Mouse (Mus musculus) 3T3-L1 (cell line): ENCODE results near the gene Fbxl13.

Source experiments
- DNase-seq: peaks from one replicate; pipeline ENCODE4 v3.0.0-alpha.2; 2015; ENCODE audit warnings: low read depth, low spot score

Gene Fbxl13

GRCm38 (mm10) chr5:21519166-21519565, 126.3 kb downstream of the Fbxl13 start:
- DNase-seq, result no peak

GRCm38 (mm10) chr5:21518207-21518606, 127.2 kb downstream of the Fbxl13 start:
- DNase-seq, result no peak

DNA sequence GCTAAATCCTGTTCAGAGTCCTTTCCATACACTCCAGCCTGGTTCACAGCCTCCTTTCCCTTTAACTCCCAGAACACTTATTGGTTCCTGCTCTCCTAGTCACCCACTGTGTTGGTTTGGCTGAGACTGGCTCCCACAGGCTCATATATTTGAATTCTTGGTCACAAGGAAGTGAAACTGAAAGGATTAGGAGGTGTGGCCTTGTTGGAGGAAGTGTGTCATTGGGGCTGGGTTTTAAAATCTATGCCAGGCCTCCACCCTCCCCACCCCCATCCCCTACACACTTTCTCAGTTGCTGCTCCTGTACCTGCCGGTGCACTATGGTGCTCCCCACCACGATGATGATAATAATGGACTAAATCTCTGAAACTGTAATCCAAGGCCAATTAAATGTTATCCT, 127.9 kb downstream of the Fbxl13 start:
- peak; percentile 53 for DNase-seq

DNA sequence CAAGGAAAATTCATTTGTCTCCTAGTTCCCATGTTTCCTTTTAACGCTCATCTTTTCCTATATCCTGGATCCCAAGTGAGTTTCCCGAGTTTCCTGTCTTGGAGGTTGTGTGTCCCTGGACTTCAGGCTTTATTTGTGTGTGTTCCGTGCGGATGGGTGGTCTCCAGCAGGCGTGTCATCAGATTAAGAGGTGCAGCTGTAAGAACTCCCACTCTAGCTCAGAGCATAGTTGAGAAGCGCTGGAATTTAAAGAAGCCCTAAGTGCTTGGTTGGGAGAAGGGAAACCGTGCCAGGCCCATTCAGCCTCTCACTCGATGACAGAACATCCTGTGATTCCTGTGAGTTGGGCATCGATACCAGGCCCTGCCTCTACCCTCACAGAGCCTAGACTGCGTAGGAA, 132.1 kb downstream of the Fbxl13 start:
- no peak for DNase-seq

GRCm38 (mm10) chr5:21509801-21510200, 135.6 kb downstream of the Fbxl13 start:
- DNase-seq, result no peak

- peak; percentile 79 for DNase-seq
Observed at GRCm38 (mm10) chr5:21506887-21507286, 138.5 kb downstream of the Fbxl13 start.

- DNase-seq, result no peak
Observed at GRCm38 (mm10) chr5:21505159-21505558, 140.3 kb downstream of the Fbxl13 start.

- DNase-seq, result peak; percentile 16
Observed at GRCm38 (mm10) chr5:21502936-21503610, 142.4 kb downstream of the Fbxl13 start.

GRCm38 (mm10) chr5:21500941-21501340, 144.5 kb downstream of the Fbxl13 start:
- no peak for DNase-seq

GRCm38 (mm10) chr5:21500133-21500532, 145.3 kb downstream of the Fbxl13 start:
- no peak for DNase-seq

GRCm38 (mm10) chr5:21498925-21499324, 146.5 kb downstream of the Fbxl13 start:
- DNase-seq, result no peak

- DNase-seq, result peak; percentile 71
Observed at GRCm38 (mm10) chr5:21498490-21498889, 146.9 kb downstream of the Fbxl13 start.

- DNase-seq, result no peak
Observed at GRCm38 (mm10) chr5:21496881-21497280, 148.6 kb downstream of the Fbxl13 start.

DNA sequence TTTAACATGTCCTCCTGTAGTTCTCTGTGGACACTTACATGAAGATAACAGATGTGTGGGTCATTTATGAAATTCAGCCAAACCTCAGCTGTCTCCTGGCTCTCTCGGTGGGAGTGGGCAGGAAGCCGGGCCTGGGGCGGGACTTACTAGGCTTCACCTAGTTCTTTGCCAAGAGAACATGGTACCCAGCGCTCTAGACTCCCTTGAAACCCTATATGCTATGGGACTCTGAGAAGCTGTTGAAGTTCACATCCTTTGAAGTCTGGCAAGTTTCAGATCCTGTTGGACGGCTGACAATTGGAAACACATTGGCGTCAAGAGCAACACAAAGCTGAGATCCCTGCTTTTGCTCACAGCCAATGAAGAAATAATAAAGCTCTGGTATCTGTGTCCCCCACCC, 149.1 kb downstream of the Fbxl13 start:
- DNase-seq, result peak; percentile 96

DNA sequence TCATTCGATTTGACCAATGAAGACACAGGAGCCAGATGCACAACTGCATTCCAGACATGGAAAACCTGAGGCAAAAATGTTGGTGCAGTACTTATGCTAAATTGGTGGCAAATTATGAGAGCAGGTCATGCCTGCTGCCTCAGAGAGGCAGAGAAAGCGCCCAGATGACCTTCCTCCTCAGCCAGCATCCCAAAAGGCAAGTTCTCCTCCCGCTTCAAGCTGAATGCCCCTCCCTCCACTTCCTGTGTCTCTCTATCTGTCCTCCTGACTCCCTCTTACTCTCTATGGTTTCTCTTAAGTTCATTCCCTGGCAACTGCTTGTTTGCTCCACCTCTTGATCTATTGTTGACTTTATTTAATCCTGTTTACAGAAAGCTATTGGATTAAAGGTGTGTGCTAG, 150.7 kb downstream of the Fbxl13 start:
- no peak for DNase-seq

GRCm38 (mm10) chr5:21493294-21493999, 152.0 kb downstream of the Fbxl13 start:
- DNase-seq, result peak; percentile 91

DNA sequence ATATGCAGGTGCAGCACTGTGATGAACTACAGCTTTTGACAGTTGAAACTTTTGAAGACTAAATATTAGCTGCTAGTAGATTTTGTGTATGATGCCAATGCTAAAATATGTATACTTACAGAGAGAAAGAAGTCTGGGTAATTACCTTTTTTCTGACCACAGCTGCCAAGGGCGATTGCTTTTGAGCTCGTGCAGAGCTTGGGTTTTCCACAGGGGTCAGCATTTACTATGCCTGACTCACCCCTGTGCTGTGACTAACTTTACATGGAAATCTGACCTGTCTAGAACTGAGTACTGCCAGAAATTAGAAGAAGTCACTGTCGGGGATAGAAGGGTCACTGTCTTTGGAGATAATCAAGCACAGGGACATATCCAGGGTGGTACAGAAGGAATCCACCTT, 153.2 kb downstream of the Fbxl13 start:
- peak; percentile 92 for DNase-seq

DNA sequence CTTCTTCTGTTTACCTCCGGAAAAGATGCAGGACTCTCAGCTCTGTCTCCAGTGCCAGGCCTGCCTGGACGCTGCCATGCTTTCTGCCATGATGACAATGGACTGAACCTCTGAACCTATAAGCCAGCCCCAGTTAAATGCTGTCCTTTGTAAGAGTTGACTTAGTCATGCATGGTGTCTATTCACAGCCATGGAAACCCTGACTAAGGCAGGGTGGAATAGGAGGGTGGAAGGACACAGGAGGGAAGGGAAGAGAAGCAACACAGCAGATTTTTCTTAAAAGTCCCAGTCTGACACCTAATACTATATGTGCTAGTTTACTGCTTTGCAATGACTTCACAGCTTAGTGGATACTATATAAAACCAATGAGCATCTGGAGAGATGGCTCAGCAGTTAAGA, 154.0 kb downstream of the Fbxl13 start:
- no peak for DNase-seq

GRCm38 (mm10) chr5:21489135-21489534, 156.3 kb downstream of the Fbxl13 start:
- DNase-seq, result no peak

DNA sequence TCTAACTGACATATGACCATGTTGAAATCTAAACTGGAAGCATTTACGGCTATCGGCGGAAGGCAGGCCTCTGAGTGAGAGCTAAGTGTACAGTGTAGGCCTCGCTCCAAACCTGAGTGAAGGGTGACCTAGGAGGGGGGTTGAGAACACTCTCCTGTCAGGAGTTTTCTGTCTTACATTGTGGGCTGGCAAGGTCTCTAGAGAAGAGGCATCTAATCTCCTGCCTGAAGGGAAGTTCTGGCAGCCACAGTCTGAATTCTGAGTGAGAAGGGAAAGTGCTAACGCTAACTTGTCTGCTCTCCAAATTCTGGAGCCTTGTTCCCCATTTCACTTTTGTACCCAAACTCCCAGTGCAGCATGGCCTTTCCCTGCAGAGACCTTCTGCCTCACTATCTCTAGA, 156.9 kb downstream of the Fbxl13 start:
- DNase-seq, result no peak

DNA sequence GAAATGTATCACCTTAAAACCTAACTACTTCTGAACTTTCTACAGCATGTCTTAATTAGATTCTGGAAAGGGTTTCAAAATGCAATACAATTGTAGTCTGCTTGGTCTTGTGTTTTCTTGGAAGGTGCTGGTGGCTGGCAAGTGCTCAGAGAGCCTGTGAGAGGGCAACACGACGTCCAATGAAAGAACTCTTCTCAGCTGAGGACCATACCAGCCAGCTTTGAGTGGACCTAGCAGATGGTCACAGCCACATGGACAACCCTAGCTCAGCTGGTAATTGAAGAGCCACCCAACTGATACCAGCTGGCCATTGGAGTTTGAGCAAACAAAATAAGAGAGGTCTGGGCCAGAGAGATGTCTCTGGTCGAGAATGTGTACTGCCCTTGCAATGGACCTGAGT, 157.7 kb downstream of the Fbxl13 start:
- DNase-seq, result no peak

DNA sequence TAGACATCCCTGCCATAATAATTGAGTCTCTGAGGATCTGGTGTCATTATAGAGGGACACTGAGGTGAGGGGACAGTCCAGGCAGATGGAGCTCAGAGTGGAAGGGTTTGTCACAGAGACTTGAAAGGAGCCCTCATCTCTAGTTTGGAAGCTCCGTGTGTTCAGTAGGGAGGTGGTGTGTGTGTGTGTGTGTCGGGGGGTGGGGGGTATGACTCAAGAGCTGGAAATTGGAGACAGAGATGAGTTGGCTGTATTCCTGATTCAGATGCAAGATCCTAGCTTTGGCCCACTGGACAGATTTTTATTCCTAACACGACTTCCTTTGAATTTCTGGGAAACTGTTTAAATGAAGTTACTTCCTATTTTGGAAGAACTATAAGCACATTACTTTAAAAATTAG, 158.1 kb downstream of the Fbxl13 start:
- peak; percentile 91 for DNase-seq

DNA sequence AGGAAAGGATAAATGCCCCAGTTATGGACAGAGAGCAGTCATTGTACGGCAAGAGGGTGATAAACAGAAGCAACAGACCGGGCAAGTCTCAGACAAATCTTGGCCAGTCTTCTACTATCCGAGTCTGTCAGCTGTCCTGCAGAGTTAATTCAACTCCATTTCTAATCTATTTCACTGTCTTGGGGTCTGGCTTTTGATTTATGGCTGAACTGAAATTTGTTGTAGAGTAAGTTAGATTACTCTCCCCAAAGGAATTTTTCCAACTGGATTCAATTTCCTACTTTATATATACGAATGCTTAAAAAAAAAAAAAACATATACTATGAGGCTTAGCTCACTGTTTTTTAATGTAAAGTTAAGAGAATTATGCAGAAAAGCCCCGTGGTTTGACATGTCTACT, 158.6 kb downstream of the Fbxl13 start:
- peak; percentile 70 for DNase-seq
